Mouse (Mus musculus) natural killer cell, adult 2 months (primary cell): Measurements from ENCODE around the gene Tspan18.

Experiments used
- DNase-seq, 2 experiments: peaks; one replicate each; pipeline ENCODE4 v3.0.0; 2022; ENCODE audit warnings: low spot score in 2 of 2

Gene Tspan18

DNA sequence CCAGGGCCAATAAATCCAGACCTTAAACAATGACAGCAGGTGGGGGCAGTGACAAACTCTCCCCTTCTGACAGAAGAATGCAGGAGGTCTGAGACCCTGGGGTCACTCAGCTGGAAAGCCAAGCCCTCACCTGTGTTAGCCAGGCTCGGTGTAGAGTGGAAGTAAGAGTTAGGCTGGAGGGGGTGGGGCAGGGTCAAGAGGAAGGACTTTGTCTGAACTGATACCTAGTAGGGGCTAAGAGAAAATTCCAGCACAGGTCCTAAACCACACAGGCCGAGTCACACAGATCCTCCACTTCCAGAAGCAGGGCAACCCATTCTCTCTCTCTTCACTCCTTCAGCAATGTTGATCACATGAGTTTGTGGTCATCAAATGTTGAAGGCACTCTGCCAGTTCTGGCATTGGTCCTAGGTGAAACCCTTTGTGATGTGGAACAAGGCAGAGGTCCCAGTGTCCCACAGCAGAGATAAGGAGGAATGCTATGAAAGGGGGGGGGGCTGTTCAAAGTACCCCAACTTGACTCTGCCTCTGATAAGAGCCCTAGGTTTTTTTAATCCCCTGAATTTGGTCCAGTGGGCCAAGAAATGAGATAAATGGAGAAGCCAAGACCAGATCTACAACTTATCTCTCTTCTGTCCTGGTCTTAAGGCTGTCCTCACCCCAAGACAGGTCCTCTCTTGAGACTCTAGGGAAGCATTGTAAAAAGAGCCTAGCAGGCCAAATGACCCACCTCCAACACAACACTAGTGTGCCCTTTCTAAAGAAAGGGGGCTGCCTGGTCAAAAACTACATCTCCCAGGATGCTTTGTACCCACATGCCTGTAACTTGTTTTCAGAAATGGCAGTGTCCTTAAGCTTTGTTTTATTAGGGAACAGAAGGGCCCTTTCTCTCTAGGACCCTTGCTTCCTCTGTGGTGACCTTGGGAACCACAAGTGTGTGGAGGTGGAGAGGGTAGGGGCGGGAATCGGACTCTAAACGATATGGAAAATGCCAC is 71.7 kb downstream of the Tspan18 start:
- no peak for DNase-seq

DNA sequence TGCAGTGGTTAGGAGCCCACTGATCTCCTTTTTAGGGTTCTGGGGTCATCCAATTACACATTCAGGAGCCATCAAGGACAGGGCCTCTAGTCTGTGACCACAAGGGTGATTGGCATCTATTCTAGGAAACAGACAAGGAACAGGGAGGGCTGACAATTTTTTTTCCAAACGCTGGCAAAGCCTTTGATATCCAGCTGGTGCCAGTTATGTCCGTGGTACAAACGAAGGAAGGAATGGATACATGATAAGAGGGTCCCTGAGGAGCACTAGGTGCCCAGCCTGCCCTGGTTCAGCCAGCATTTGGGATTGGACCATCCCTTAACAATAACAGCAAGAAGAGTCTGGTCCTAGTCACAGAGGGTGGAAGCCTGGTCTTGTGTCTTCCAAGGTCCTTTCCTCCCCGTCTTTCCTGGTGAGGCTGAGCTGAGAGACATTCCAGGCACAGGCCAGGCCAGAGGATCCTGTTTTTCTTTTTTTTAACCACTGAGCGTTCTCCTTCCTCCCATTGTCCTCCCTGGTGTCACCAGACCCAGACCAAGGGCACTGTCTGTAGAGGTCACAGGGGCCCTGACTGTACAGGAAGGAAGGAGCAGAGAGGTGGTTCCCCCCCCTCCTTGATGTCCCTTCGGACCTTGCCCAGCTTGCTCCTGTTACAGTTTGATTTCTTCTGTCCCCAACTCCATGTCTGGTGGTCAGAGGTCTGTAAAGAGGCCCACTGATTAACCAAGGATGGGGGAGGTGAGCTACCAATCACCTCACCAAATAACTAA is 72.6 kb downstream of the Tspan18 start:
- no peak for DNase-seq

- DNase-seq: no peak
Measured at GRCm38 (mm10) chr2:93257634-93258033, 76.7 kb downstream of the Tspan18 start.

DNA sequence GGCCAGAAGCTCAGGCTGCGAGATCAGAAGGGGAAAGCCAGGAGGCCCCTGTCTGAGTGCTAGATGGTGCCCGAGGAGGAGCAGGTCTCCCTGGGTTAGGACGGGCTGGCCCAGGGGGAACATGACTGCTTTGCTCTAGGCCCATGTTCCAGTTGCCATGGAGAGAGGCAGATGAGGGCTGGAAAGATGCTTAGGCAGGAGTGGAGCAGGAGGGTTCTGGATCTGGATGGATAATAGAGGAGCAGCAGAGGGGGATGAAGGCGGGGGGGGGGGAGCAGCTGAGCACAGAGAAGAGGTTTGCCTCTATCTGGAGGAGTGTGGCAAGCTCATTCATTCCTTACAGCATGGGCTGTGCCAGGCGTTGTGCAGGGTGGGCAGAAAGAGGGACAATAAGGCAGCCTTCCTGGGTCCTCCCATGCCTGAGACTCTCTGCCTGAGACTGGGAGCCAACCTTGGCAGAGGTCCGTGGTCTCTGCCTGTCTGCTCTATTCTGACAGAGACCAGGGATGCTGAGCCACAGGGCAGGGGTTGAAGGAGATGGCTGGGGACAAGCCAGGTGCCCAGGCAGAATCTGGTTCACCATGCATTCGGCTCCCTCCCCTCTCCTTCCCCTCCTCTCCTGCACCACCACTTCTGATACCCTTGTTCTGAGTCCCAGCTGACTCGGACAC is 77.4 kb downstream of the Tspan18 start:
- no peak for DNase-seq

DNA sequence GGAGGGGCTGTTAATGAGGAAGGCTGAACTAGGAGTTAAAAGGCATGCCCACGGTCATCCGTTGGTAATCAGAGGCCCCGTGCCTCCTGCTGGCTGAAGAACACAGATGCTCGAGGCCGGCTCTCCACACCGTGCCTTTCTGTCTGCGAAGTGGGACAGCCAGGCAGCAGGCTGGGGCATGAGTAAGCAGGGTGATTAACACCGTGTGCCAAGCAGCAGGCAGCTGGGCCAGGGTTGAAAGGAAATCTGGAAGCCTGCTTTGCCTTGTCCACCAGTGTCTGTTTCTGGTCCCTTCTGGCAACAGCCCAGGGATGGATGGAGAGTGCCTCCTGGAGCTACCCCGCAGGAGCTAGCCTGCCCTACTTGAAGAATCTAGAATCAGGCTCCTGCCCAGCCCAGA is 81.9 kb downstream of the Tspan18 start:
- no peak for DNase-seq

GRCm38 (mm10) chr2:93250611-93251010 is 83.7 kb downstream of the Tspan18 start:
- no peak for DNase-seq

GRCm38 (mm10) chr2:93249058-93249457 is 85.2 kb downstream of the Tspan18 start:
- DNase-seq: no peak

GRCm38 (mm10) chr2:93244090-93244443 is 90.2 kb downstream of the Tspan18 start:
- DNase-seq: no peak

- DNase-seq: no peak
Measured at GRCm38 (mm10) chr2:93243439-93244089, 90.7 kb downstream of the Tspan18 start.

DNA sequence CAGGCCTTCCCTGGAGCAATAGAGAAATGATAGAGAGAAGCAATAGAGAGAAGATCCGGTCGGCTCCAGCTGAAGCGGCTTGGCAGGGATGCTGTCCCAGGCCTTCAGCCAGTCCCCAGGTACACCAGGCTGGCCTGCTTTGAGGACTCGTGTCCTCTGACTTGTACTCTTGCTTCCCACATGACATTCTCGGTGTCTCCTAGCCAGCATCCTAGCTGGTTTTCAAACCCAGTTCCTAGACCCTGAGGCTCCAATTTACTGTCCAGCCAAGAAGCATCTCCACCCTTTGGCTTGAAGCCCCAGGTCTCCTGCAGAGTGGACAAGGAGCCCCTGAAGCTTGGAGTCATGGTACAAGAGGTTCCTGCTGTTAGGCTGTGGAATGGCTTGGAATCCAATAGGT is 92.1 kb downstream of the Tspan18 start:
- no peak for DNase-seq

DNA sequence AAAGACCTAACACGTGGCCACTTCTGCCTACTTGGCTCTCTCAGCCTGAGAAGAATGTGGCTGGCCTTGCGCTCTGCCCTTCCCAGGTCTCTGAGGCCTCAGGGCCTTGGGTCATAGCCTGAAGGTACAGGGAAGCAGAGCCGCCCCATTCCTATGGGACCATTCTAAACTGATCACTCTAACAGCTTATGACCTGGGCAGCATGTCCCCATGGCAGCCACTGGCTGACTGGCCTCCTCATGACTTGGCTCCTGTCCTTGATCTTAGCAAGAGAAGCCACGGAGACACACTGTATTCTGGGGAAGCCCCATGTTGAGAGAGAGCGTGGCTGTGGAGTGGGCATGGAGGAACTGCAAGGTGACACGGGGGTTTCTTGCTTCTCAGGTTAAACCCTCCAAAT is 95.4 kb downstream of the Tspan18 start:
- DNase-seq: no peak

DNA sequence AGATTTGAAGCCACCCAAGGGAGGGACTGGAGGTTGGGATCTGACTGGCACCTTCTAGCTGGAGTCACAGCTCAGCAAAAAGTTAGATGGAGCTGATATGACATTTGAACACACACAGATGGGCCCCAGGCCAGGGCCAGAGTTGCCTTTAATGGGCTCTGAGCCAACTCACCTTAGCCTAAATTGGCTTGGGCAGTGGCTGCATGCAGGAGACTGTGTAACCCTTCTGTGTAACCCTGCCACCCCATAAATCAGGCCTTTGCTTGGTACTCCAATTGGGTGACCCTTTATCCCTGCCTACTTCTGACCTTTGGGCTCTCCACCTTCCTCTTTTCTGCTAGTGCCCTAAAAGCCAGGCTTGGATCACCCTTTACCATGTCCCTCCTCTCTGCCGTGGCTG is 97.2 kb downstream of the Tspan18 start:
- DNase-seq: no peak

DNA sequence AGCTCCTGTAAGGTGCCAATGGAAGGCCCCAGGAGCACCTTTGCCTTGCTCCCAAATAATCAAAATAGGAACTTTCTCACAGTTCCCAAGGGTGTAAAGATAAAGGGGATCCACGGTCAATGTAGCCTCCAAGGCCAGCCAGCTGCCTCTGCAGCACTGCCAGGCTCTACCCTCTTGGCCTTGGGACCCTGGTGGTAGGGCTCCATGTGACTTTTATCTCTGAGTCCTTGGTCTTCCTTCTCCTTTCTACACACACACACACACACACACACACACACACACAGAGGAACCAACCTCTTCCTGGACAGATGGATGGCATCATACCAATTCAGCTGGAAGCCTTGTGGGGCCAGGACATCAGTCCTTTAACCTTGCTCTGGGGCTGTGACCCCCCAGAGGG is 102.2 kb downstream of the Tspan18 start:
- DNase-seq: no peak

- no peak for DNase-seq
Measured at GRCm38 (mm10) chr2:93228480-93228824, 105.9 kb downstream of the Tspan18 start.

- DNase-seq: no peak
Measured at GRCm38 (mm10) chr2:93227713-93228479, 106.4 kb downstream of the Tspan18 start.

GRCm38 (mm10) chr2:93226606-93227595 is 107.4 kb downstream of the Tspan18 start:
- peak; percentile 32 to 45 for DNase-seq

DNA sequence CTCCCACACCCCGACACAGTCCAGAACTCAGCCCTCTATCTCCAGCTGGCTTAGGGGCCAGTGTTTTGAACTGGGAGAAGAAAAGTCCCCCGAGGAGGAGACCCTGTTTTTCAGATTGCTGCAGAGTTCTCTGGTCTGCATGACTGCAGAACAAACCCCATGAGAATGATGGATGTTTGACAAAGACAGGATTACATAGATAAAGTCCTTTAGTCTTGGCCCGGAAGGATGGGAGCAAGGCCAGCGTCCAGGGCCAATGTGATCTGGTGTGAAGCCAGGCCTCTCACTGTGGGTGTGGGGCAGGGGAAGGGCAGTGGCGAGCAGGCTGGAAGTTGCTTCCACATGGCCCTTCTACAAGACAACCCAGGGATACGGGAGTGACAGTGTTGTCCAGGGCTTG is 110.8 kb downstream of the Tspan18 start:
- no peak for DNase-seq

- DNase-seq: no peak
Measured at GRCm38 (mm10) chr2:93220447-93220846, 113.9 kb downstream of the Tspan18 start.

DNA sequence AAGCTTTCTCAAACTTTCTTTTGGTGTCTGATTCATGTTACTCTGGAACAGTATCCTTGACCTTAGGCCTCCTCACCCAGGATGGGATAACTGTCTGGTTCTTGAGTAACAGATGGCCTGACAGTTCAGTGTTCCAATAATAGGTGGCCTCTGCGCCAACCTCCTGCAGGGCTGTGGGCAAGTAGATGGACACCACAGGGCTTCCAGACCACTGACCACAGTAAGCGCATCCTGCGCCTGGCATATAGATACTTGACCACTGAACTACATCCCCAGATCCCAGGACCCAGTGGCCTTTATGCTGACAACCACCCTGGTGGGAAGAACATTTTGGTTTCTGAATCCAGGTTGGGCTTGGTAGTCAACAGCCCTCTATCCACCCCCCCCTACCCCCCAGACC is 114.7 kb downstream of the Tspan18 start:
- no peak for DNase-seq
